Mouse (Mus musculus) CH12.LX (cell line): ENCODE results near the gene Adra1b.

Source experiments
- BHLHE40 ChIP-seq: IDR thresholded peaks from 2 replicates; pipeline ENCODE4 v1.6.1; 2011; ENCODE audit warnings: mild to moderate bottlenecking, low read depth, low read length, improper control_type of control experiment
- ELF1 ChIP-seq: IDR thresholded peaks from 2 replicates; pipeline ENCODE4 v1.6.1; 2014; ENCODE audit warnings: low read depth, mild to moderate bottlenecking, inconsistent platforms, low read length, improper control_type of control experiment
- EP300 ChIP-seq: IDR thresholded peaks from 2 replicates; pipeline ENCODE4 v1.6.1; 2011; ENCODE audit warnings: low read length, improper control_type of control experiment
- MAFK ChIP-seq: IDR thresholded peaks from 2 replicates; pipeline ENCODE4 v1.6.1; 2011; ENCODE audit warnings: low read length, improper control_type of control experiment; ENCODE audit not compliant: insufficient replicate concordance
- POLR2AphosphoS2 ChIP-seq: IDR thresholded peaks from 2 replicates; pipeline ENCODE4 v1.6.1; 2011; ENCODE audit warnings: low read depth, low read length, improper control_type of control experiment
- RCOR1 ChIP-seq: conservative IDR thresholded peaks from 2 replicates; pipeline ENCODE4 v1.6.1; 2012; ENCODE audit warnings: low read depth, mild to moderate bottlenecking, inconsistent platforms, low read length, improper control_type of control experiment
- UBTF ChIP-seq: IDR thresholded peaks from 2 replicates; pipeline ENCODE4 v1.6.1; 2012; ENCODE audit warnings: low read depth, mild to moderate bottlenecking, inconsistent platforms, low read length, improper control_type of control experiment, moderate library complexity
- USF2 ChIP-seq: conservative IDR thresholded peaks from 2 replicates; pipeline ENCODE4 v1.6.1; 2011; ENCODE audit warnings: low read depth, low read length, improper control_type of control experiment
- ZC3H11A ChIP-seq: IDR thresholded peaks from 2 replicates; pipeline ENCODE4 v1.6.1; 2012; ENCODE audit warnings: low read depth, mild to moderate bottlenecking, inconsistent platforms, low read length, improper control_type of control experiment

DNA sequence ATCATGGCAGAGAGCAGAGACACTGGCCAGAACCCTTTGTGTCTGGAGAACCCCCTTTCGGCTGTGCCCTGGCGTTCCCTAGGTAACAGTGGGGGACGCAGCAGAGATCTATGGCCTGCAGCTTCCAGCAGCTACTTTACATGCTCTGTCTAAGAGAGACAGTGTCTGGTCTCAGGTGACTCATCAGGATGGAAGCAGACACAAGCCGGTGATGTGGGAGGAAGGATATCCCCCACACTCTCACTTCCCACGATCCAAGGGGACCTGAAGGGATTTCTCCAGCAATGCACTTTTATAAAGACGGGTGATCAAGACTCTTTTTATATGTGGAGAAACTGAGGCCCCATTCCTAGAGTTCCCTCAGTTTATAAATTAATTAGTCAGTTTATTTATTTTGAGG, 48.0 kb downstream of the Adra1b start:
- TF ChIP-seq RCOR1 (no peak), MAFK (no peak), ZC3H11A (no peak), EP300 (no peak), POLR2AphosphoS2 (no peak), ELF1 (no peak), UBTF (no peak), BHLHE40 (no peak), USF2 (no peak)
